Mouse (Mus musculus) bone marrow macrophage, adult 2 months (primary cell): Measurements from ENCODE around the gene Trp53bp1.

Source experiments
- CTCF ChIP-seq: IDR thresholded peaks from 2 replicates; pipeline ENCODE4 v1.5.1; 2012; ENCODE audit warnings: low read depth, mild to moderate bottlenecking, low read length, moderate library complexity
- POLR2A ChIP-seq: IDR thresholded peaks from 2 replicates; pipeline ENCODE4 v1.6.1; 2012; ENCODE audit warnings: mild to moderate bottlenecking, low read depth, low read length, borderline replicate concordance

DNA sequence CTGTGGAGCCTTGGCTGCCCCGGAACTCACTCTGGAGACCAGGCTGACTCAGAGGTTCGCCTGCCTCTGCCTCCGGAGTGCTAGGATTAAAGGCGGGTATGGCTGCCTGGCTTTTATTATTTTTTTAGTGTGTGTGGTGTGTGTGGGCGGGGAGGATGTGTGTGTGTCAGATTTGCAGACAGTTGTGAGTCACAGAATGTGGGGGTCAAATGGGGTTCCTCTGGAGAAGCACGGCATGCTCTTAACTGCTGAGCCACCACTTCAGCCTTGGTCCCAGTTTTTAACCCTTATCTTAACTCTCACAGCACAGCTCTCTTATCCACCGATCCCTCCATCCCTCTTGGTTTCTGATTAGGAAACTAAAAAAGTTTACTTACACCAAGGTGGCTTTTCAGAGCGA lies 45.1 kb upstream of the Trp53bp1 start:
- TF ChIP-seq POLR2A (no peak), CTCF (no peak)
